Mouse (Mus musculus) cerebellum, adult (tissue): ENCODE measurements around the gene Ccp110.

Experiments used
- ATAC-seq: cut with Nextera tagmentation; 2 replicates; pipeline ENCODE4 v1.9.2; 2017; ENCODE audit warnings: mild to moderate bottlenecking, moderate library complexity, mixed read lengths; ENCODE audit not compliant: insufficient number of reproducible peaks, low FRiP score, low TSS enrichment

The Ccp110 gene

DNA sequence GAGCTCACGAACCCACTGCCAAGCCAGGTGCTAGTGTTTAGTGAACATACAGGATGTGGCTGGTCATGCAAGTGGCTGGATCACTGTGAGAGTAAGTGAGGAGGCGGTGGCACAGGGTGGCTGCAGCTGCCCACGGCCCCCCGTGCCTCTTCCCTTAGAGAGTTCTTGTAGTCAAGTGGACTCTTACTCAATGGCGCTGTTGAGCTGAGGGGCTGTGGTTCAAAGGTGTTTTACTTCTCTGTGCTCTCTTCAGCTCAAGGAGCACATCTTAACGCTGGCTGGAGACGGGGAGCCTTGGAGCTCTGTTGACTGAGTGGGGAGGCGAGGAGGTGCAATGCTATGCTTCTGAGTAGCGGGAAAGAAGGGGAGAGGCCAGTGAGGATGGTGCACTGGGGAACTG lies 11.6 kb downstream of the Ccp110 start:
- ATAC-seq, result no peak

GRCm38 (mm10) chr7:118725459-118725858 lies 13.1 kb downstream of the Ccp110 start:
- no peak for ATAC-seq

- ATAC-seq, result no peak
Measured at GRCm38 (mm10) chr7:118728846-118729587, 16.7 kb downstream of the Ccp110 start.

- no peak for ATAC-seq
Measured at GRCm38 (mm10) chr7:118731781-118732180, 19.4 kb downstream of the Ccp110 start.

GRCm38 (mm10) chr7:118733225-118733624 lies 20.9 kb downstream of the Ccp110 start:
- ATAC-seq, result no peak

DNA sequence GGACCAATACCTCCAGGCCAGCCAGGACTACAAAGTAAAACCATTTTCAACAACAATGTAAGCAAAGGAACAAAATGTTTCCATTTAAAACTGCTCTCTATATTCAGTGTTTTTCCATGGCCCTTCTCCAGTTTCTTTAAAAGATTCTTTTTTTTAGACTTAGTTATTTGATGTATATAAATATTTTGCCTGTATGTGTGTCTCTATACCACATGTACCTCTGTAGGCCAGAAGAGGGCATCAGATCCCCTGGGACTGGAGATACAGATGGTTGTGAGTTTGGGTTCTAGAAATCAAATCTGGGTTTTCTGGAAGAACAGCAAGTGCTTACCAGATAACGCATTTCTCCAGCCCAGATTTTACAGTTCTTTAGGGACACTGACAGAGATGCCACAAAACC lies 26.4 kb downstream of the Ccp110 start:
- ATAC-seq, result no peak

DNA sequence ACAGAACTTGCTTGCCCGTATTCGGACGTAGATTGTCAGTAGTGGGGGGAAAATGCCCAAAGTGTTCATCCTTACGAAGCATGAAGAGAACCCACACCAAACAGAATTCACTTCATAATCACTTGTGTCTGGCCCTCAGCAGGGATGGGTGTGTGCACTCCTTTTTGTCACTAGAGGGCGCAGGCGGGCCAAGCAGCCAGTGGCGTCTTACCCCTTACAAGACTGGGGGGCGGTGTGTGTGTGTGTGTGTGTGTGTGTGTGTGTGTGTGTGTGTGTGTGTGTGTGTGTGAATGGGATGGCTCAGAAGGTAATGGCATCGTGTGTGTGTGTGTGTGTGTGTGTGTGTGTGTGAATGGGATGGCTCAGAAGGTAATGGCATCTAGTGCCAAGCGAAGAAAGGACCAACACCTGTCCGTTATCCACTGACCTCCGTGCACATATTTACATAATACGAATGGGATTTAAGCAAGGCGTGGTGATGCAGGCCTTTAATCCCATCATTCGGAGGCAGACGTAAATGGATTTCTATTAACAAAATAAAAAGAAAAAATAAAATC lies 27.7 kb downstream of the Ccp110 start, which contains the start of gene Vps35l:
TSS of gene Vps35l (plus strand) at position 252 of the 557 bp plus-strand sequence.
- ATAC-seq, result peak; percentile 67; the same call in 1 of the 2 replicates

DNA sequence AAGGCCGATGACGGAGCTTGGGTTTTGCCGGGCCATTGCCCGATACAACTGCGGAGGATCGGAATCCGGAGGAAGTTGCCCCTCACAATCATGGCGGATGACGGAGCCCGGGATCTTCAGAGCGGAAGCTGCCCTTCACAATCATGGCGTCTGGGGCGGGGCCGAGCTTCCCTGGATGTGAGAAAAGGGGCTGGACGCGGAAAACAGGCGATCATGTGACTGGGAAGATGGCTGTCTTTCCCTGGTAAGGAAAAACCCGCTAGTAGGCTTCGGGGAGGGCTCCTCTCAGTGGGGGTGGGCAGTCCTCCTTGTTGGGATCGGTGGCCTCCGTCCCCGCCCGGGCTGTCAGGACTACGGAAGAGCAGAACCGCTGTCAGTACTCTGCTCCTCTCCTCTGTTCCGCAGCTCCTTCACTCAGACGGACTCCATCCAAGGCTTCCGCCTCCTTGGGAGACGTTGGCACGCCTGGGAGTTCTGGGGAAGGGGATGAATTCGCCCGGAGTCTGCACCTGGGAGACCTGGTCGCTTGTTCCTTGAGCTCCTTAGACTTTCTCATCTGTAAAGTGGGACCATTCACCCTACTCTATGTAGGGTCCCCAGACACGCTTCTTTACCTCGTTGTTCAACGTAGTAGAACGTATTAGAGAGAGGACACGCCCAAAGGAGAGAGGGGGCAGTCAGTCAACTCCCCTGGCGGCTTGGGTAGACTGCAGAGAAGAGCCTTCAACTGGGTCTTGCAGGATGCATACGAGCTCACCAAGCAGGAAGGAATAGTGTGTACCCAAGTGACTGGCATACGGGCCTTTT lies 28.4 kb downstream of the Ccp110 start:
- ATAC-seq, result peak; percentile 96

DNA sequence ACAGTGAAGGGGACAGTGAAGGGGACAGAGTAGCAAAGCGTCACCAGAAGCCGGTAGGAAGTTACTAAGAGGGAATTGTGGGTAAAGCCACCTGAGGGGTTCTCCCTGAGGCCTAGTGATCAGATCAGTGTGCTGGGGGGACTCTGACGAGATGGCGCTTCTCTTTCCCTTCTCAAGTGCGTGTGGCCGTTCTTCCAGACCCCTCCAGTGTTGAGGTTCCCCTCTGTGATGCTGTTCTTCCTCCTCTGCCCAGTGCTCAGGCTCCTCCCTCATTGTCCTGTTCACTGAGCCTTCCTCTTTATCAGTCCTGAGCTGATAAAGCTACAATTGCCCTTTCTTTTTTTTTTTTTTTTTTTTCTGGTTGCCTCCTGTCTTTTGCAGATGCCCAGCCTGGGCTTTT lies 29.9 kb downstream of the Ccp110 start:
- no peak for ATAC-seq

DNA sequence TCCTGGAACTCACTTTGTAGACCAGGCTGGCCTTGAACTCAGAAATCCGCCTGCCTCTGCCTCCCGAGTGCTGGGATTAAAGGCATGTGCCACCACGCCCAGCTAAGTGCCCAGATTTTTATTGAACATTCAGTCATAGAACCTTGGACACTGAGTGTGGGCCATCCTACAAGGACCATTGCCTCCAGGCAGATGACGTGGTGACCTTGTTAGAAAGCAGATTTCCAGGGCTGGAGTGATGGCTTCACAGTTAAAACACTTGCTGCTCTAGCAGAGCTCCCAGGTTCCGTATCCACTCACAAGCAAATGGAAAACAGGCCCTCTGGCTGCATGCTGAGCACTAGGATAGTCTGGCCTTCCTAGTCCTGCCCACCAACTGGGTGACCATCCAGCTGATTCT lies 32.4 kb downstream of the Ccp110 start:
- no peak for ATAC-seq

GRCm38 (mm10) chr7:118747891-118748672 lies 35.7 kb downstream of the Ccp110 start:
- ATAC-seq, result no peak

DNA sequence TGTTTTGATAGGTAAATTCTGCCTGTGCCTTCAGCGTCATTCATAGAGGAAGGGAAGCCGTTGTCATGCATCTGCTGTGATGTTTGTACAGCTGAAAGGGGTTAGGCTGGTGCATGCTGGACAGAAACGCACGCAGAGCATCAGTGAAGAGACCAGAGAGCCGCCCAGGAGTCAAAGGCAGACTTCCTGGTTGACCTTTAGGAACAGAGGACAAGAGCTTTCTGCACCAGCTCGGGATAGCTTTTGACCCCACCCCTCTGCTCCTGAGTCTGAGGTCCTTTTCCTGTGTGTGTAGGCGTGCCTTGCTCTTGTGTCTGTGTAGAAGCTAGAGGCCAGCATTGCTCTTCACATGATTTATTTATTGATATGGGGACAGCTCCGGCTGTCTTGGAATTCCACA lies 37.4 kb downstream of the Ccp110 start:
- ATAC-seq, result no peak

GRCm38 (mm10) chr7:118751625-118752024 lies 39.3 kb downstream of the Ccp110 start:
- no peak for ATAC-seq

GRCm38 (mm10) chr7:118755756-118756155 lies 43.4 kb downstream of the Ccp110 start:
- ATAC-seq, result no peak

DNA sequence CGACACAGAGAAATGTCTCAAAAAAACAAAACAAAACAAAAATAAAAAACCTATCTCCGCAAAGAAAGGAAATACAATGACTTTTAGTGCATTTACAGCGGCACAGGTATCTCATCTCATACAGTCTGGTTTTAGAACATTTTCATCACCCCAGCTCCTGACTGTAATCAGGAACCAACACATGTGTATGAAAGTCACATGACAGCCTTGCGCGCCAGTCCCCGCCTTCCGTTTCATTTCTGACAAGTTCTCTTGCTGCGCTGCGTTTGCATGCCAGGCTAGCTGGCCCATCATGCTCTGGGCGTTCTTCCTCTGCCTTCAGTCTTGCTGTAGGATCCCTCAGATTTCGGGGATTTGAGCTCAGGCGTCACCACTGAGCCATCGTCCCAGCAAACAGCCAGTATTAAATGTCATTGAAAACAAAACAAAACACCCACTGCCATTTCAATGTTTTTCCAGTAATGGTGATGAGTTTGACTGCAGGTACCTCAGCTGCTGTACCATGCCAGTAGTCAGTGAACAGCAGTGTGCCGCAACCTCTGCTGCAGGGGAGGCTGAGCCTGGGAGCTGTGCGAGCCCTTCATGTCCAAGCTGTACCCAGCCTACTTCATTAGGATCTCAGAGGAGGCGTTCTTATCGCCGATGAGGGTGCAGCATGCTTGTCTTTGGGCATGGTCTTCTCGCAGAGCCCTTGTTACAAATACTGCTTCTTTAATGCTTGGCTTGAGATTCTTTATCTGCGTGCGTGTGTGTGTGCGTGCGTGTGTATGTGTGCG lies 44.3 kb downstream of the Ccp110 start:
- ATAC-seq, result no peak

DNA sequence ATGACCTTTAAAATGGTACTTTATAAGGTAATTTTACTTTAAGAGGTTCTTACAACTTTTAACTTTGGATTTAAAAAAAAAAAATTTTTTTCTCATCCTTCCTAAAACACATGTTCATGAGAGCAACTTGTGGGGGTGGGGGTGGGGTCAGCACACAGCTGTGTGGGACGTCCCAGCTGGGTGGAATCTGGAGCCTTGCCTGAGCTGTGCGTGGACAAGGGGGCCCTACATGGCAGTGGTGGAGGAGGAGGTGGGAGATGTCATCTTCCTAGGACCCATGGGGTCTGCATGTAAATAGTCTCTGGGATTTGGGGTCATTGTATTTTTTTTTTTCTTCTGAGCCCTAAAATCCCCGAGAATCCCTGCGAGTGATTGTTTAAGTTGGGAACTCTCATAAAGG lies 46.0 kb downstream of the Ccp110 start:
- ATAC-seq, result no peak

DNA sequence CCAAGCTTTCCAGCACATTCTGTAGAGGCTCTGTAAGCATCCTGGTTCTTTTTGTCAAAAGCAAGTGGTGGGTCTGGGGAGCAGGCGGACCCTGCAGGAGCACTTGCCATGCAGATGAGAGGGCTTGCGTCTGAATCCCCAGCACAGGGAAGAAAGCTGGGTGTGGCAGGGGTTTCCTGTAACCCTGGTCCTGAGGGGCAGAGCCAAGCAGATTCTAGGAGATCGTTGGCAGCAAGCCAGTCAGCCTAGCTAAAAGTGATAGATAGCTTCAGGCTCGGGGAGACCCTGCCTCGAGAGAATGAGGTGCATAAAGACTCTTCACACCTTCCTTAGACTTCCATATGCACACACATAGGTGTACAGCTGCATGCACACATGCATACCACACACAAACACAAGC lies 47.0 kb downstream of the Ccp110 start:
- ATAC-seq, result no peak

GRCm38 (mm10) chr7:118763939-118764338 lies 51.6 kb downstream of the Ccp110 start:
- ATAC-seq, result no peak

DNA sequence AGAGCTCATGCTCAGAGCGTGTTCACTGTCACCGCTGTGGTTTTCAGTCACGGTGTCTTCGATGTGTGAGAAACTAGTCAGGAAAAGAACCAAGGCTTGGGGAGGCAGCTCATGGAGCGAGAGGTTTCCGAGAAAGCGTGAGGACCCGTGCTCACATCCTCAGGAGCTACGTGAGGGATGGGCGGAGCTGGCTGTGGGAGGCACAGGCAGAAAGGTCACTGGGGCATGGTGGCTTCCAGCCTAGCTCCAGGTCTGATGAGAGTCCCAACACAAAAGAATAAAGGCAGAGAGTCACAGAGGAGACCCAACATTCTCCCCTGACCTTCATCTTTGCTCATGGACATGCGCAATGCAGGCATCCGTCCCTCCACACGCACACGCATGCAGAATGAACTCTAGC lies 52.4 kb downstream of the Ccp110 start:
- ATAC-seq, result no peak

GRCm38 (mm10) chr7:118765604-118766003 lies 53.3 kb downstream of the Ccp110 start:
- ATAC-seq, result no peak
